Mouse (Mus musculus) CH12.LX (cell line): Measurements from ENCODE around the gene Tubg1. TPM values are rescaled to one million over a fixed set of nuclear protein-coding genes. Genes with fewer than 3 reads are reported as not detected.

Experiments used
- DNase-seq: peaks from one replicate; pipeline ENCODE4 v3.0.0-alpha.2; 2013; ENCODE audit errors: extremely low read depth
- H3K27ac ChIP-seq: 2 replicates; pipeline ENCODE4 v1.5.1; 2012; ENCODE audit warnings: low read depth, mild to moderate bottlenecking, control low read depth, moderate library complexity; ENCODE audit not compliant: insufficient read depth
- H3K27me3 ChIP-seq: replicated peaks from 2 replicates; pipeline ENCODE3; 2012; ENCODE audit warnings: inconsistent platforms
- H3K36me3 ChIP-seq, 2 experiments: replicated peaks in 1 of 2; 2 replicates each; pipeline versions ENCODE3 to v1.6.1; 2012; ENCODE audit warnings: inconsistent platforms in 1 of 2, low read length in 1 of 2, mild to moderate bottlenecking in 1 of 2, mixed read lengths in 1 of 2, moderate library complexity in 1 of 2; ENCODE audit not compliant: control insufficient read depth in 1 of 2, insufficient read depth in 1 of 2
- H3K4me1 ChIP-seq, 2 experiments: 2 replicates each; pipeline ENCODE4 v1.6.1; 2012; ENCODE audit warnings: inconsistent platforms in 1 of 2, moderate library complexity in 1 of 2; ENCODE audit not compliant: insufficient read depth in 2 of 2, control insufficient read depth in 1 of 2
- H3K4me2 ChIP-seq: 2 replicates; pipeline ENCODE4 v1.6.1; 2012; ENCODE audit warnings: low read depth, mild to moderate bottlenecking, control low read depth; ENCODE audit not compliant: poor library complexity, insufficient read depth, severe bottlenecking
- H3K4me3 ChIP-seq, 3 experiments: fragments of 150-350 bp in 1 of 3; sonication (generic) in 1 of 3; replicated peaks in 1 of 3; 2 replicates each; pipeline versions ENCODE3 to v1.5.1; 2011 to 2012; ENCODE audit warnings: low read depth in 2 of 3, low read length in 2 of 3, mild to moderate bottlenecking in 2 of 3, moderate library complexity in 2 of 3, control low read depth in 1 of 3, improper control_type of control experiment in 1 of 3, inconsistent platforms in 1 of 3, mixed read lengths in 1 of 3; ENCODE audit not compliant: poor library complexity in 1 of 3
- H3K79me2 ChIP-seq: replicated peaks from 2 replicates; pipeline ENCODE4 v1.6.1; 2012; ENCODE audit warnings: mild to moderate bottlenecking, moderate library complexity; ENCODE audit not compliant: control insufficient read depth, poor library complexity, insufficient read depth, severe bottlenecking; ENCODE audit errors: extremely low read depth
- H3K9ac ChIP-seq: 2 replicates; pipeline ENCODE4 v1.6.1; 2012; ENCODE audit warnings: low read depth, mild to moderate bottlenecking, control low read depth, moderate library complexity; ENCODE audit not compliant: insufficient read depth
- H3K9me3 ChIP-seq: replicated peaks from 2 replicates; pipeline ENCODE3; 2012; ENCODE audit warnings: low read length, inconsistent platforms, mixed read lengths
- BHLHE40 ChIP-seq: IDR thresholded peaks from 2 replicates; pipeline ENCODE4 v1.6.1; 2011; ENCODE audit warnings: mild to moderate bottlenecking, low read depth, low read length, improper control_type of control experiment
- CHD2 ChIP-seq: IDR thresholded peaks from 2 replicates; pipeline ENCODE4 v1.6.1; 2011; ENCODE audit warnings: low read length, improper control_type of control experiment
- ELF1 ChIP-seq: IDR thresholded peaks from 2 replicates; pipeline ENCODE4 v1.6.1; 2014; ENCODE audit warnings: low read depth, mild to moderate bottlenecking, inconsistent platforms, low read length, improper control_type of control experiment
- ETS1 ChIP-seq: conservative IDR thresholded peaks from 2 replicates; pipeline ENCODE4 v1.6.1; 2012; ENCODE audit warnings: low read depth, mild to moderate bottlenecking, inconsistent platforms, low read length, improper control_type of control experiment, moderate library complexity
- GABPA ChIP-seq: IDR thresholded peaks from 2 replicates; pipeline ENCODE4 v1.6.1; 2012; ENCODE audit warnings: low read depth, low read length, improper control_type of control experiment, inconsistent platforms; ENCODE audit not compliant: insufficient replicate concordance
- HCFC1 ChIP-seq: IDR thresholded peaks from 2 replicates; pipeline ENCODE4 v1.6.1; 2012; ENCODE audit warnings: low read depth, mild to moderate bottlenecking, inconsistent platforms, low read length, improper control_type of control experiment
- JUN ChIP-seq: IDR thresholded peaks from 2 replicates; pipeline ENCODE4 v1.6.1; 2011; ENCODE audit warnings: low read depth, mild to moderate bottlenecking, low read length, improper control_type of control experiment, moderate library complexity; ENCODE audit not compliant: insufficient read depth
- JUND ChIP-seq: conservative IDR thresholded peaks from 2 replicates; pipeline ENCODE4 v1.6.1; 2011; ENCODE audit warnings: low read depth, low read length, improper control_type of control experiment
- KAT2A ChIP-seq: IDR thresholded peaks from 2 replicates; pipeline ENCODE4 v1.6.1; 2012; ENCODE audit warnings: low read length, improper control_type of control experiment, inconsistent platforms; ENCODE audit not compliant: insufficient replicate concordance
- MAFK ChIP-seq: IDR thresholded peaks from 2 replicates; pipeline ENCODE4 v1.6.1; 2011; ENCODE audit warnings: low read length, improper control_type of control experiment; ENCODE audit not compliant: insufficient replicate concordance
- MAX ChIP-seq: IDR thresholded peaks from 2 replicates; pipeline ENCODE4 v1.6.1; 2011; ENCODE audit warnings: low read length, improper control_type of control experiment
- MXI1 ChIP-seq: IDR thresholded peaks from 2 replicates; pipeline ENCODE4 v1.6.1; 2011; ENCODE audit warnings: mild to moderate bottlenecking, low read depth, low read length, improper control_type of control experiment
- NELFE ChIP-seq: IDR thresholded peaks from 2 replicates; pipeline ENCODE4 v1.6.1; 2011; ENCODE audit warnings: low read depth, low read length, improper control_type of control experiment
- PAX5 ChIP-seq: IDR thresholded peaks from 2 replicates; pipeline ENCODE4 v1.6.1; 2012; ENCODE audit warnings: low read length, inconsistent platforms, mixed read lengths
- POLR2A ChIP-seq: IDR thresholded peaks from 2 replicates; pipeline ENCODE4 v1.6.1; 2011; ENCODE audit warnings: low read depth, mild to moderate bottlenecking, improper control_type of control experiment, low read length
- POLR2AphosphoS2 ChIP-seq: IDR thresholded peaks from 2 replicates; pipeline ENCODE4 v1.6.1; 2011; ENCODE audit warnings: low read depth, low read length, improper control_type of control experiment
- RAD21 ChIP-seq: IDR thresholded peaks from 2 replicates; pipeline ENCODE4 v1.6.1; 2011; ENCODE audit warnings: low read depth, mild to moderate bottlenecking, low read length, improper control_type of control experiment, moderate library complexity
- SMC3 ChIP-seq: IDR thresholded peaks from 2 replicates; pipeline ENCODE4 v1.6.1; 2011; ENCODE audit warnings: low read depth, low read length, improper control_type of control experiment
- TCF12 ChIP-seq: IDR thresholded peaks from 2 replicates; pipeline ENCODE4 v1.6.1; 2014; ENCODE audit warnings: low read depth, mild to moderate bottlenecking, inconsistent platforms, low read length, improper control_type of control experiment
- UBTF ChIP-seq: IDR thresholded peaks from 2 replicates; pipeline ENCODE4 v1.6.1; 2012; ENCODE audit warnings: low read depth, mild to moderate bottlenecking, inconsistent platforms, low read length, improper control_type of control experiment, moderate library complexity
- ZC3H11A ChIP-seq: IDR thresholded peaks from 2 replicates; pipeline ENCODE4 v1.6.1; 2012; ENCODE audit warnings: low read depth, mild to moderate bottlenecking, inconsistent platforms, low read length, improper control_type of control experiment
- ZMIZ1 ChIP-seq: IDR thresholded peaks from 2 replicates; pipeline ENCODE4 v1.6.1; 2012; ENCODE audit warnings: low read depth, mild to moderate bottlenecking, inconsistent platforms, low read length, improper control_type of control experiment
- ZNF384 ChIP-seq: IDR thresholded peaks from 2 replicates; pipeline ENCODE4 v1.6.1; 2012; ENCODE audit warnings: low read depth, low read length, improper control_type of control experiment, inconsistent platforms
- dilution Hi-C: fragments of 300-500 bp; cut with MboI; formaldehyde crosslinking; loops from 2 replicates; pipeline ENCODE4 v1.14.3; 2020; ENCODE audit warnings: low sequenced_read_pairs; ENCODE audit not compliant: extremely low pct_unique_long_range_greater_than_20kb, extremely low pct_ligation_motif_present
- in situ Hi-C: fragments of 300-500 bp; cut with MboI; formaldehyde crosslinking; loops from 3 replicates; pipeline ENCODE4 v1.14.3; 2019; ENCODE audit warnings: low sequenced_read_pairs, low pct_ligation_motif_present, low pct_unique_long_range_greater_than_20kb, mixed read lengths
- polyA plus RNA-seq: library from polyadenylated mRNA; unstranded; fragments of >175 nt; gene quantifications from 2 replicates; pipeline ENCODE4 v1.2.1, GENCODE M21; 2012; ENCODE audit warnings: low read depth; ENCODE audit not compliant: insufficient read length
- total RNA-seq, 2 experiments: library from RNA; depleted of rRNA; stranded (reverse); fragments of 300-350 nt in 1 of 2; fragments of >200 nt in 1 of 2; gene quantifications; 2 replicates each; pipeline ENCODE4 v1.2.3; 2012 to 2014

Gene Tubg1
- total and polyA plus RNA-seq, 3 experiments = 57.4 to 190 (median 108) TPM

- Histone ChIP-seq H3K27me3 (peaks cover 9% of the 10 kb centered on the region), H3K4me1 (peaks cover 0 to 30% of the 10 kb centered on the region in 2 experiments; a peak in 3 of 4 replicates), H3K9me3 (no peaks in the 10 kb centered on the region), H3K27ac (no peak overlapping the region), H3K9ac (no peak overlapping the region), H3K79me2 (peaks cover 10% of the 10 kb centered on the region; the same call in 1 of the 2 replicates), H3K4me3 (no peak overlapping the region), H3K36me3 (peaks cover 44 to 57% of the 10 kb centered on the region in 2 experiments), H3K4me2 (no peak overlapping the region)
- dilution Hi-C loops (no loop called here), in situ Hi-C loops (no loop called here)
- DNase-seq = no peak
- TF ChIP-seq JUN (no peak), POLR2A (no peak), MAX (no peak), RAD21 (no peak), ZMIZ1 (no peak), GABPA (no peak), HCFC1 (no peak), SMC3 (no peak)
Measured at GRCm38 (mm10) chr11:101167211-101167962, 47.6 kb downstream of the Tubg1 start.

- Histone ChIP-seq H3K4me2 (no peak overlapping the region), H3K4me1 (peaks cover under 1 to 34% of the 10 kb centered on the region in 2 experiments; a peak in 3 of 4 replicates), H3K9me3 (no peaks in the 10 kb centered on the region), H3K4me3 (no peak overlapping the region), H3K27ac (no peak overlapping the region), H3K27me3 (peaks cover 9% of the 10 kb centered on the region), H3K36me3 (peaks cover 44 to 51% of the 10 kb centered on the region in 2 experiments), H3K9ac (no peak overlapping the region), H3K79me2 (peaks cover 10% of the 10 kb centered on the region; the same call in 1 of the 2 replicates)
- in situ Hi-C loops = no loop called here
- dilution Hi-C loops = no loop called here
- DNase-seq = no peak
- TF ChIP-seq BHLHE40 = no peak
- TF ChIP-seq JUND = no peak
- TF ChIP-seq, all 38 proteins: peak for 0
Measured at GRCm38 (mm10) chr11:101167963-101168300, 48.2 kb downstream of the Tubg1 start.

GRCm38 (mm10) chr11:101168301-101168980 lies 48.7 kb downstream of the Tubg1 start:
- Histone ChIP-seq H3K9ac (0 out of 2 replicates have a peak overlapping the region, but pooled peaks have one; percentile 68), H3K4me3 (no peak overlapping the region), H3K27me3 (peaks cover 9% of the 10 kb centered on the region), H3K4me2 (no peak overlapping the region), H3K36me3 (peaks cover 39 to 46% of the 10 kb centered on the region in 2 experiments), H3K27ac (no peak overlapping the region), H3K79me2 (peaks cover 10% of the 10 kb centered on the region; the same call in 1 of the 2 replicates), H3K9me3 (no peaks in the 10 kb centered on the region), H3K4me1 (peaks cover 3 to 39% of the 10 kb centered on the region in 2 experiments; a peak in 3 of 4 replicates)
- DNase-seq = no peak
- in situ Hi-C loops (no loop called here), dilution Hi-C loops (no loop called here)
- TF ChIP-seq PAX5 (no peak), ZC3H11A (no peak), POLR2A (no peak), POLR2AphosphoS2 (no peak), JUND (no peak), ZNF384 (no peak), UBTF (no peak), ETS1 (no peak), RAD21 (no peak), NELFE (no peak), KAT2A (no peak), ELF1 (no peak), JUN (no peak), ZMIZ1 (no peak), MXI1 (no peak), TCF12 (no peak), CHD2 (no peak), MAFK (no peak)
